Comparison of ENCODE assay signal across 20 mouse cellular contexts in the genomic region with DNA sequence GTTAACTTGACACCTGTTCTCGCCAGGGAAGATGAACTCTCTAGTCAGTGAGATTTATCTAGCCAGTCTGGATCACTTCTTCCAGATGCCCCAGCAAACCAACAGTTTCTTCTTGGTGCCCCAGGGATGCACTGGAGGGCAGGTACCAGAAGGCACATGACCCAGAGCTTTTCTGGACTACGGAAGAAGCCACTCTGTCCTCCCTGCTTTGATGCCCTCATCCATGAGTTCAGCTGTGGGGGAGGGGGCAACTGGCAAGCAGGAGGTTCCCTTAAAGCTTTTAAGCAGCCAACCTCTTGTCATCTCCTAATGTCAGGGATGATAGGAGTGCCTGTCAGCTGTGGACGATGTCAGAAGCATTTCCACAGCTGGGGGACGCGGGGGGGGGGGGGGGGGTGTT. TPM values are rescaled to one million over a fixed set of nuclear protein-coding genes. Genes with fewer than 3 reads are reported as not detected.
"Had no signal": no experiment of that assay in that cellular context is flagged by ENCODE, and none has a peak within 500 bp of the region (broad histone marks: within the 10 kb centered on the region; RNA-seq: fewer than 3 reads in every experiment).

No protein-coding gene starts in this region.

- ATAC-seq: liver, postnatal 0 days had no signal

- H3K27me3 ChIP-seq: lung, embryonic 15.5 days; neural tube, embryonic 12.5 days; stomach, embryonic 15.5 days had no signal

- H3K4me2 ChIP-seq: lung, embryonic 15.5 days; midbrain, embryonic 12.5 days; neural tube, embryonic 12.5 days; stomach, embryonic 15.5 days had no signal

- H3K36me3 ChIP-seq: lung, embryonic 15.5 days; midbrain, embryonic 12.5 days; neural tube, embryonic 12.5 days; stomach, embryonic 15.5 days had no signal

- H3K4me3 ChIP-seq: lung, embryonic 15.5 days; megakaryocyte, embryonic 14.5 days; midbrain, embryonic 12.5 days; neural tube, embryonic 12.5 days; stomach, embryonic 15.5 days had no signal

- H3K9ac ChIP-seq: liver, postnatal 0 days; lung, embryonic 15.5 days; midbrain, embryonic 12.5 days; neural tube, embryonic 12.5 days; stomach, embryonic 15.5 days had no signal

- H3K9me3 ChIP-seq: lung, embryonic 15.5 days; midbrain, embryonic 12.5 days; neural tube, embryonic 12.5 days; stomach, embryonic 15.5 days had no signal

- DNase-seq: liver, postnatal 0 days; lung, adult 2 months; lung, postnatal 14 days; lung, postnatal 36 days; midbrain, embryonic 14.5 days; right cerebral cortex, postnatal 14 days; thymus, adult 2 months; thymus, postnatal 25 days; thymus, postnatal 4 days had no signal

- H3K27ac ChIP-seq: lung, embryonic 15.5 days; macrophage; midbrain, embryonic 12.5 days; neural tube, embryonic 12.5 days; stomach, embryonic 15.5 days; stomach, postnatal 0 days had no signal

- H3K4me1 ChIP-seq: megakaryocyte, embryonic 14.5 days; stomach, embryonic 15.5 days had no signal

RNA-seq across cellular contexts. Expression of a gene that starts 25.8 kb away (rescaled TPM):
- total RNA-seq: megakaryocyte progenitor cell, adult 5-6 weeks; monocyte, adult 5-6 weeks; neutrophil, adult 5-6 weeks had no signal
- polyA plus RNA-seq: liver, postnatal 0 days; macrophage; spleen, adult 2 months had no signal

RNA-seq across cellular contexts. Expression of a gene that starts 53.8 kb away (rescaled TPM):
- total RNA-seq: monocyte, adult 5-6 weeks; neutrophil, adult 5-6 weeks had no signal
- polyA plus RNA-seq: macrophage had no signal
